Mouse (Mus musculus): ENCODE measurements around the gene Gm4792.

DNA sequence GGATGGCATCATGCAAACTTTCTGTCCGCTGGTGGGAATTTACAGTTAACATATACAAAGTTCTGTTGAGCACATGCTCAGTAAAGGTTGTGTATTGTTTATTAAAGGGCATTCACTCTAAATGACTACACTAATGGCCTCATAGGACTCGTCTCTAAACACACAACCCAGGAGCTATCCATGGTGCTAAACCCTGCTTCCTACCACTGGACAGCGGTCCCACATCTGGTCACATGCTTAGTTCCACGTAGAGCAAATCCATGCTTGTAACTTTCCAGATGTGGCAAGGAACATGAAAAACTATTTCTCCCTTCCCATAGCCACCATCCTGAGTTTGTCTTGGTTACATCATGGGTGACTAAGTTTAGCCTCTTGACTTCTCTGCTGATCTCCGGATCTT is 7.0 kb upstream of the Gm4792 start:
- TF ChIP-seq POLR2A (IDR thresholded peaks at IDR 0.05; ENCODE audit: control insufficient read depth, low read depth, low read length) (no peak), CTCF (IDR thresholded peaks at IDR 0.05; ENCODE audit: control insufficient read depth, insufficient read depth, insufficient replicate concordance, low read depth, low read length) (no peak)

Measured in testis, adult 2 months (tissue).